20 mouse cellular contexts compared by ENCODE assay signal in genomic region chr13:63543459-63543858, GRCm38 (mm10). TPM values are rescaled to one million over a fixed set of nuclear protein-coding genes. Genes with fewer than 3 reads are reported as not detected.
DNase-seq lines count a peak whose midpoint lies in the region; ATAC-seq and TF ChIP-seq lines count a peak whose summit lies in the region.
"Had no signal": no experiment of that assay in that cellular context is flagged by ENCODE, and none has a peak within 500 bp of the region (broad histone marks: within the 10 kb centered on the region; RNA-seq: fewer than 3 reads in every experiment).

No protein-coding gene starts in this region.

- no peak overlapping the region for H3K4me3 ChIP-seq in hindbrain, embryonic 12.5 days
- no peak overlapping the region for H3K4me3 ChIP-seq in hindbrain, embryonic 10.5 days
- H3K4me3 ChIP-seq in kidney, embryonic 15.5 days (replicated peaks), result no peak overlapping the region
- no peak overlapping the region for H3K4me3 ChIP-seq in cortical plate, adult 2 months (ENCODE audit: insufficient read depth, low read length)
- H3K4me3 ChIP-seq in hindbrain, embryonic 15.5 days, result no peak overlapping the region
- H3K4me3 ChIP-seq: embryonic facial prominence, embryonic 10.5 days; heart, embryonic 13.5 days; limb, embryonic 15.5 days; liver, embryonic 15.5 days had no signal

- no peaks in the 10 kb centered on the region for H3K9me3 ChIP-seq in hindbrain, embryonic 12.5 days (replicated peaks)
- no peaks in the 10 kb centered on the region for H3K9me3 ChIP-seq in hindbrain, embryonic 10.5 days
- no peaks in the 10 kb centered on the region for H3K9me3 ChIP-seq in kidney, embryonic 15.5 days (replicated peaks)
- no peaks in the 10 kb centered on the region for H3K9me3 ChIP-seq in hindbrain, embryonic 15.5 days
- H3K9me3 ChIP-seq: embryonic facial prominence, embryonic 10.5 days; heart, embryonic 13.5 days; limb, embryonic 15.5 days; liver, embryonic 15.5 days had no signal

- H3K4me1 ChIP-seq in hindbrain, embryonic 12.5 days, result peaks cover 45% of the 10 kb centered on the region
- peaks cover 63% of the 10 kb centered on the region for H3K4me1 ChIP-seq in hindbrain, embryonic 10.5 days (replicated peaks)
- H3K4me1 ChIP-seq in kidney, embryonic 15.5 days, result peaks cover 33% of the 10 kb centered on the region
- H3K4me1 ChIP-seq in cortical plate, adult 2 months (ENCODE audit: control insufficient read depth, insufficient read depth, low read length), result peaks cover under 1% of the 10 kb centered on the region
- peaks cover 20% of the 10 kb centered on the region for H3K4me1 ChIP-seq in hindbrain, embryonic 15.5 days (replicated peaks)

- H3K27me3 ChIP-seq in hindbrain, embryonic 12.5 days, result no peaks in the 10 kb centered on the region
- H3K27me3 ChIP-seq in hindbrain, embryonic 10.5 days (ENCODE audit: insufficient read depth, poor library complexity, severe bottlenecking), result no peaks in the 10 kb centered on the region
- no peaks in the 10 kb centered on the region for H3K27me3 ChIP-seq in kidney, embryonic 15.5 days
- no peaks in the 10 kb centered on the region for H3K27me3 ChIP-seq in hindbrain, embryonic 15.5 days
- H3K27me3 ChIP-seq: heart, embryonic 13.5 days; limb, embryonic 15.5 days; liver, embryonic 15.5 days had no signal

- H3K36me3 ChIP-seq in hindbrain, embryonic 12.5 days, result peaks cover 42% of the 10 kb centered on the region
- peaks cover 96% of the 10 kb centered on the region for H3K36me3 ChIP-seq in hindbrain, embryonic 10.5 days
- peaks cover 92% of the 10 kb centered on the region for H3K36me3 ChIP-seq in kidney, embryonic 15.5 days
- peaks cover 39% of the 10 kb centered on the region for H3K36me3 ChIP-seq in hindbrain, embryonic 15.5 days

- no peak overlapping the region for H3K4me2 ChIP-seq in hindbrain, embryonic 12.5 days (replicated peaks)
- no peak overlapping the region for H3K4me2 ChIP-seq in kidney, embryonic 15.5 days
- no peak overlapping the region for H3K4me2 ChIP-seq in hindbrain, embryonic 15.5 days
- H3K4me2 ChIP-seq: heart, embryonic 13.5 days; limb, embryonic 15.5 days; liver, embryonic 15.5 days had no signal

- WGBS in hindbrain, embryonic 12.5 days, result 54% methylated on average over 6 of the region's 6 CpGs
- WGBS in hindbrain, embryonic 10.5 days, result 77% methylated on average over 6 of the region's 6 CpGs
- 38% methylated on average over 6 of the region's 6 CpGs for WGBS in kidney, embryonic 15.5 days
- 69% methylated on average over 6 of the region's 6 CpGs for WGBS in hindbrain, embryonic 15.5 days

- H3K27ac ChIP-seq in hindbrain, embryonic 12.5 days, result peak overlapping the region; percentile 41; the same call in 1 of the 2 replicates
- no peak overlapping the region for H3K27ac ChIP-seq in hindbrain, embryonic 10.5 days
- H3K27ac ChIP-seq in kidney, embryonic 15.5 days, result no peak overlapping the region
- H3K27ac ChIP-seq in cortical plate, adult 2 months (ENCODE audit: insufficient read depth, low read length), result 0 out of 2 replicates have a peak overlapping the region, but pooled peaks have one; percentile 45
- H3K27ac ChIP-seq in hindbrain, embryonic 15.5 days (replicated peaks), result 0 out of 2 replicates have a peak overlapping the region, but pooled peaks have one; percentile 12
- H3K27ac ChIP-seq: embryonic facial prominence, embryonic 10.5 days; heart, embryonic 13.5 days; limb, embryonic 15.5 days; liver, embryonic 15.5 days had no signal

- TF ChIP-seq CTCF in cortical plate, adult 2 months (IDR thresholded peaks at IDR 0.05; ENCODE audit: extremely low read depth, insufficient read depth, low read length), result no peak

- H3K9ac ChIP-seq in hindbrain, embryonic 12.5 days, result no peak overlapping the region
- H3K9ac ChIP-seq in kidney, embryonic 15.5 days, result no peak overlapping the region
- no peak overlapping the region for H3K9ac ChIP-seq in hindbrain, embryonic 15.5 days
- H3K9ac ChIP-seq: heart, embryonic 13.5 days; limb, embryonic 15.5 days; liver, embryonic 15.5 days had no signal

- DNase-seq in hindbrain, embryonic 10.5 days (ENCODE audit: low spot score), result no peak
- DNase-seq in kidney, adult 8-10 months, result peak; percentile 21 to 54
- DNase-seq in right cerebral cortex, postnatal 14 days, result no peak
- DNase-seq: adrenal gland, postnatal 36 days; B cell, adult 2 months; cerebellum, adult 18-20 months; cerebellum, postnatal 25 days; gastrocnemius, postnatal 14 days; heart, adult 18-20 months; midbrain, embryonic 14.5 days; thymus, postnatal 36 days had no signal

- no peak for ATAC-seq in hindbrain, embryonic 12.5 days (ENCODE audit: low FRiP score)
- no peak for ATAC-seq in kidney, embryonic 15.5 days (replicated peaks; ENCODE audit: low FRiP score)
- ATAC-seq in hindbrain, embryonic 15.5 days (ENCODE audit: low FRiP score, low read depth), result no peak
- ATAC-seq in erythroblast, adult 5-6 weeks (replicated peaks; ENCODE audit: low FRiP score, poor library complexity, severe bottlenecking), result no peak

- no peak for TF ChIP-seq POLR2A in cortical plate, adult 2 months (IDR thresholded peaks at IDR 0.05; ENCODE audit: extremely low read depth, insufficient read depth, low read length)

RNA-seq across cellular contexts. Expression of gene Ptch1, which starts 29.9 kb away (rescaled TPM):
- 22.7 and 24.3 TPM in 2 replicates for polyA plus RNA-seq in hindbrain, embryonic 12.5 days (2016; fragmentation: Nextera tagmentation; extraction: Ambion mirVana)
- 21.8 and 22.1 TPM in 2 replicates for polyA plus RNA-seq in hindbrain, embryonic 10.5 days (2016; fragmentation: Nextera tagmentation; extraction: Ambion mirVana)
- 15.8 and 17.3 TPM in 2 replicates for polyA plus RNA-seq in kidney, embryonic 15.5 days (2015; fragmentation: Nextera tagmentation; extraction: Ambion mirVana)
- 20.2 and 22.3 TPM in 2 replicates for polyA plus RNA-seq in cortical plate, adult 2 months (2012; rRNA removed)
- 16.3 and 16.6 TPM in 2 replicates for polyA plus RNA-seq in hindbrain, embryonic 15.5 days (2015; fragmentation: Nextera tagmentation; extraction: Ambion mirVana)
- 2.5 and 4.8 TPM in 2 replicates for total RNA-seq in erythroblast, adult 5-6 weeks (2015; ENCODE audit: low replicate concordance)
- total RNA-seq in erythroblast, adult 5-6 weeks (2017; ENCODE audit: low replicate concordance), result 1.5 and 2.5 TPM in 2 replicates

RNA-seq across cellular contexts. Expression of gene Fancc, which starts 46.4 kb away (rescaled TPM):
- 20.4 and 23.0 TPM in 2 replicates for polyA plus RNA-seq in hindbrain, embryonic 12.5 days (2016; fragmentation: Nextera tagmentation; extraction: Ambion mirVana)
- polyA plus RNA-seq in hindbrain, embryonic 10.5 days (2016; fragmentation: Nextera tagmentation; extraction: Ambion mirVana), result 23.4 and 25.2 TPM in 2 replicates
- polyA plus RNA-seq in kidney, embryonic 15.5 days (2015; fragmentation: Nextera tagmentation; extraction: Ambion mirVana), result 21.8 and 22.1 TPM in 2 replicates
- 12.3 and 14.8 TPM in 2 replicates for polyA plus RNA-seq in cortical plate, adult 2 months (2012; rRNA removed)
- polyA plus RNA-seq in hindbrain, embryonic 15.5 days (2015; fragmentation: Nextera tagmentation; extraction: Ambion mirVana), result 15.5 and 17.6 TPM in 2 replicates
- total RNA-seq in erythroblast, adult 5-6 weeks (2015; ENCODE audit: low replicate concordance), result 4.8 and 26.5 TPM in 2 replicates
- total RNA-seq in erythroblast, adult 5-6 weeks (2017; ENCODE audit: low replicate concordance), result 9.0 and 17.6 TPM in 2 replicates

Comparison
In these comparisons a context has a peak if more than half of its experiments do, and no peak if none do; other contexts are left out.
1. H3K27ac ChIP-seq: peak in hindbrain, embryonic 12.5 days (single experiment), cortical plate, adult 2 months (single experiment) and hindbrain, embryonic 15.5 days (single experiment); none in hindbrain, embryonic 10.5 days (single experiment) and kidney, embryonic 15.5 days (single experiment).
2. DNase-seq: peak in kidney, adult 8-10 months (2 of 2); none in hindbrain, embryonic 10.5 days (single experiment) and right cerebral cortex, postnatal 14 days (single experiment).